Mouse (Mus musculus) gastrocnemius, adult 2 months (tissue): ENCODE measurements around the gene Spata18. TPM values are rescaled to one million over a fixed set of nuclear protein-coding genes. Genes with fewer than 3 reads are reported as not detected.
A peak's percentile ranks its signal among the peaks of the same experiment; 100 is the strongest.

Experiments used
- DNase-seq: peaks from one replicate; pipeline ENCODE4 v3.0.0; 2022
- H3K27ac ChIP-seq: fragments of 200-600 bp; 2 replicates; pipeline ENCODE4 v1.8.1; 2022; ENCODE audit warnings: mild to moderate bottlenecking
- H3K4me3 ChIP-seq: fragments of 200-600 bp; 2 replicates; pipeline ENCODE4 v1.8.1; 2022; ENCODE audit warnings: mild to moderate bottlenecking, moderate library complexity
- CTCF ChIP-seq: fragments of 200-600 bp; IDR thresholded peaks from 2 replicates; pipeline ENCODE4 v1.8.1; 2022; ENCODE audit warnings: antibody characterized with exemption, mild to moderate bottlenecking, moderate library complexity
- intact Hi-C: fragments of 180-260 bp; cut with DNase I; formaldehyde crosslinking; loops from one replicate; pipeline ENCODE4 v1.15.1; 2025
- long read RNA-seq, 2 experiments: library from polyadenylated mRNA; stranded (forward); transcript quantifications; one replicate each; pipeline ENCODE4 v2.0.0; 2021
- total RNA-seq, 2 experiments: library from RNA; stranded (reverse); gene quantifications; 2 replicates each; pipeline ENCODE4 v1.2.3; 2021

Spata18 gene
- not detected for total RNA-seq
- long read RNA-seq, experiment 1, result 0 reads
- long read RNA-seq, experiment 2, result 0 reads

GRCm38 (mm10) chr5:73651061-73651854, at the start of gene Spata18:
Spata18 (plus strand) TSS chr5:73651379.
- intact Hi-C loops, result no loop called here
- Histone ChIP-seq H3K4me3 (peak within 1 kb of the TSS; percentile 84), H3K27ac (no peak within 1 kb of the TSS)
- peak; percentile 43 for DNase-seq
- no peak for TF ChIP-seq CTCF

GRCm38 (mm10) chr5:73602865-73603264, 48.3 kb upstream of the Spata18 start:
- intact Hi-C loops, result no loop called here
- peak; percentile 31; the same call in 1 of the 2 replicates for TF ChIP-seq CTCF
- no peak overlapping the region for H3K27ac ChIP-seq
- no peak for DNase-seq
- H3K4me3 ChIP-seq, result no peak overlapping the region

GRCm38 (mm10) chr5:73604542-73604941, 46.6 kb upstream of the Spata18 start:
- no peak overlapping the region for H3K27ac ChIP-seq
- TF ChIP-seq CTCF, result no peak
- no peak overlapping the region for H3K4me3 ChIP-seq
- intact Hi-C loops, result no loop called here
- no peak for DNase-seq

- intact Hi-C loops, result no loop called here
- H3K4me3 ChIP-seq, result no peak overlapping the region
- DNase-seq, result no peak
- no peak overlapping the region for H3K27ac ChIP-seq
- TF ChIP-seq CTCF, result no peak
Measured at GRCm38 (mm10) chr5:73604964-73605363, 46.2 kb upstream of the Spata18 start.

- no peak for DNase-seq
- no peak for TF ChIP-seq CTCF
Measured at GRCm38 (mm10) chr5:73611071-73611470, 40.1 kb upstream of the Spata18 start.

GRCm38 (mm10) chr5:73613296-73613695, 37.9 kb upstream of the Spata18 start:
- TF ChIP-seq CTCF, result no peak
- intact Hi-C loops, result no loop called here

More at GRCm38 (mm10) chr5:73611071-73611470, 40.1 kb upstream of the Spata18 start:
- intact Hi-C loops, result no loop called here
- Histone ChIP-seq H3K27ac (no peak overlapping the region), H3K4me3 (no peak overlapping the region)

GRCm38 (mm10) chr5:73615211-73615610, 36.0 kb upstream of the Spata18 start:
- H3K27ac ChIP-seq, result no peak overlapping the region
- intact Hi-C loops, result no loop called here
- TF ChIP-seq CTCF, result no peak
- H3K4me3 ChIP-seq, result no peak overlapping the region
- no peak for DNase-seq

More at GRCm38 (mm10) chr5:73613296-73613695, 37.9 kb upstream of the Spata18 start:
- Histone ChIP-seq H3K27ac (no peak overlapping the region), H3K4me3 (no peak overlapping the region)
- DNase-seq, result no peak

- TF ChIP-seq CTCF, result no peak
- DNase-seq, result no peak
- intact Hi-C loops, result no loop called here
- H3K27ac ChIP-seq, result no peak overlapping the region
- H3K4me3 ChIP-seq, result no peak overlapping the region
Measured at GRCm38 (mm10) chr5:73618969-73619368, 32.2 kb upstream of the Spata18 start.

GRCm38 (mm10) chr5:73625505-73625904, 25.7 kb upstream of the Spata18 start:
- intact Hi-C loops, result no loop called here
- Histone ChIP-seq H3K4me3 (no peak overlapping the region), H3K27ac (no peak overlapping the region)
- DNase-seq, result no peak
- TF ChIP-seq CTCF, result no peak

- Histone ChIP-seq H3K27ac (no peak overlapping the region), H3K4me3 (no peak overlapping the region)
- no peak for TF ChIP-seq CTCF
- intact Hi-C loops, result no loop called here
- no peak for DNase-seq
Measured at GRCm38 (mm10) chr5:73626842-73627241, 24.3 kb upstream of the Spata18 start.

- Histone ChIP-seq H3K4me3 (no peak overlapping the region), H3K27ac (no peak overlapping the region)
- TF ChIP-seq CTCF, result no peak
- no peak for DNase-seq
- intact Hi-C loops, result no loop called here
Measured at GRCm38 (mm10) chr5:73627559-73627958, 23.6 kb upstream of the Spata18 start.

GRCm38 (mm10) chr5:73627991-73628390, 23.2 kb upstream of the Spata18 start:
- no peak for TF ChIP-seq CTCF

GRCm38 (mm10) chr5:73630141-73630540, 21.0 kb upstream of the Spata18 start:
- intact Hi-C loops, result no loop called here
- DNase-seq, result no peak
- Histone ChIP-seq H3K27ac (no peak overlapping the region), H3K4me3 (no peak overlapping the region)
- TF ChIP-seq CTCF, result no peak

More at GRCm38 (mm10) chr5:73627991-73628390, 23.2 kb upstream of the Spata18 start:
- intact Hi-C loops, result no loop called here
- H3K4me3 ChIP-seq, result no peak overlapping the region
- no peak for DNase-seq
- no peak overlapping the region for H3K27ac ChIP-seq
